Mouse (Mus musculus) heart, adult 2 months (tissue): ENCODE data around the gene Podxl2.

Source experiments
- CTCF ChIP-seq: fragments of 200-600 bp; IDR thresholded peaks from 2 replicates; pipeline ENCODE4 v1.8.1; 2022; ENCODE audit warnings: antibody characterized with exemption, mild to moderate bottlenecking, moderate library complexity
- EP300 ChIP-seq: fragments of 200-500 bp; IDR thresholded peaks from 2 replicates; pipeline ENCODE4 v1.6.1; 2011; ENCODE audit warnings: low read depth, low read length, control low read depth; ENCODE audit not compliant: insufficient read depth
- POLR2A ChIP-seq: fragments of 200-500 bp; IDR thresholded peaks from 2 replicates; pipeline ENCODE4 v1.6.1; 2011; ENCODE audit warnings: mild to moderate bottlenecking, low read depth, low read length, control low read depth; ENCODE audit not compliant: insufficient read depth

DNA sequence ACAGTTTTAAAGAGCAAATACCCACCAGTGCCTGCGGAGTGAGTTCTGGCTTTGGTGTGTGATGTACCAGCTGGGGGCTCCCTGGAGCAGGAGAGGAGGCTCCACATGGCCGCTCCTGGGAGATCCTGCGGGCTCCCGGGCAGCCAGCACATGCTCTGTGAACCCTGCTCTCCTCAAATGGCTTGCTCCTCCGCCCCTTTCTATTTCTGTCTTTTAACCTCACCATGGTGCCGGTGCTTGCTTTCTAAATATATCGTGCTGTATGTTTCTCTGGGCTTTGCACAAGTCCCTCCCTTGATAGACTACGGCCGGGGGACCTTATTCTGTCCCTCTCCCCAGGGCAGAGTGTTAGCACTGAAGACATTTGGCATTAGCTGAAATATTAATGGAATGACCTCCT lies 17.6 kb downstream of the Podxl2 start:
- peak; percentile 62 for TF ChIP-seq CTCF
- 0 out of 2 replicates have a peak, but pooled peaks have one; percentile 36 for TF ChIP-seq POLR2A
- 0 out of 2 replicates have a peak, but pooled peaks have one; percentile 54 for TF ChIP-seq EP300
